Mouse (Mus musculus): Measurements from ENCODE around the gene Hecw2.

DNA sequence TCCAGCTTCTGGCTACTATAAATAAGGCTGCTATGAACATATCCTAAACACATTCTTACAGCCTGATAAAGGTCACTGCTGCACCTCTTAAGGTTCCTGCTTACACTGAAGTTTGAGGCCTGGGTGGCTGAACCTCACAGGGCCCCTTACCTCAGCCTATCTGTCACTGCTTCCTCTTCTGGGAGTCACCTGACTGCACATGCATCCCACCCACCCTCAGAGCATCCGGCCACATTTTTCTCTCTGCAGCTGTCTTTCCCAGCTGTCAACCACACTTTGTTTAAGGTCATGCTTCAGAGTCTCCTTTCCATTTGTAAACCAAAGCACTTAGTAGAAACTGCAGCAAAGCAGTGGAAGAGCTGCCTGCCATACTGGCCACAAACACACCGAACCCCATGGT, 403.6 kb downstream of the Hecw2 start:
- TF ChIP-seq POLR2A (IDR thresholded peaks at IDR 0.05; ENCODE audit: control insufficient read depth, low read depth, low read length) (no peak), CTCF (IDR thresholded peaks at IDR 0.05; ENCODE audit: control insufficient read depth, insufficient read depth, insufficient replicate concordance, low read depth, low read length) (no peak)

Data from testis, adult 2 months (tissue).